Mouse (Mus musculus): ENCODE data around the gene Gm4301.
"Not testable (repeated sequence)": the region's sequence is repeated elsewhere in the genome, so short reads cannot be mapped to it uniquely, and the experiment has no call there.

The Gm4301 gene

GRCm38 (mm10) chr10:100335376-100335775 lies at the start of gene Gm4301:
TSS of gene Gm4301 (plus strand) at chr10:100335676.
- DNase-seq, result not testable (repeated sequence)

- no peak for DNase-seq
Measured at GRCm38 (mm10) chr10:100296105-100296504, 39.4 kb upstream of the Gm4301 start.

DNA sequence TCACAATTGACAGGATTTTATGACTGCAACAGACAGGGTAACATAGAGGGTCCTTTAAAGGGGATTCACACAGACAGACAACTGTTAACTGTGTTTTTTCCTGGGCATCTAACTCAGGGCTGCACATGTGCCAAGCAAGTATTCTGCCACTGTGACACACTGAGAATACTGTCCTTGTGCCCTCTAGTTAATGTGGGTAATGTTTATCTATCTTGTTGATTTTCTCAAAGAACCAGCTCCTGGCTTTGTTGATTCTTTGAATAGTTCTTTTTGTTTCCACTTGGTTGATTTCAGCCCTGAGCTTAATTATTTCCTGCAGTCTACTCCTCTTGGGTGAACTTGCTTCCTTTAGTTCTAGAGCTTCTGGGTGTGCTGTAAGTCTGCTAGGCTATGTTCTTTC lies 35.4 kb upstream of the Gm4301 start:
- not testable (repeated sequence) for DNase-seq

- not testable (repeated sequence) for DNase-seq
Measured at GRCm38 (mm10) chr10:100340536-100340935, 5.1 kb downstream of the Gm4301 start, which contains the start of gene Gm4302. TSS of gene Gm4302 (plus strand) at chr10:100340836.

GRCm38 (mm10) chr10:100345672-100346071 lies 10.2 kb downstream of the Gm4301 start, which contains the start of gene Gm4303:
TSS of gene Gm4303 (plus strand) at chr10:100345972.
- not testable (repeated sequence) for DNase-seq

- DNase-seq, result not testable (repeated sequence)
Measured at GRCm38 (mm10) chr10:100350793-100351192, 15.3 kb downstream of the Gm4301 start, which contains the start of gene Gm4305. TSS of gene Gm4305 (plus strand) at chr10:100351093.

DNA sequence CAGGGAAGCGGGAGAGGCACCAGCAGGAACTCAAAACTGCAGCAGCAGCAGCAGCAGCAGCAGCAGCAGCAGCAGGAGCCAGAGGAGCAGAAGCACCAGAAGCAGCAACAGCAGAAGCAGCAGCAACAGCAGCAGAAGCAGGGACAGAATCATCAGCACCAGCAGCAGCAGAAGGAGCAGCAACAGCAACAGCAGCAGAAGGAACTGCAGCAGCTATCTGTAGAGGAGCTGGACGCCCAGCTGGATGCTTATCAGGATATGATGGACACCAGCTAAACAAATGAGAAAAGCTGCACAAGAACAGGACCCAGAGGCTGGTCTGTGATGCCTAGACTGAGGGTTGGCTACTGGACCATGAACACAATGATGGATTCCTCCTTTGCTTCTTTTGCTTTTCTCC lies 21.4 kb downstream of the Gm4301 start:
- peak; percentile 7 for DNase-seq

- DNase-seq, result not testable (repeated sequence)
Measured at GRCm38 (mm10) chr10:100361038-100361437, 25.6 kb downstream of the Gm4301 start, which contains the start of gene Gm4307. TSS of gene Gm4307 (plus strand) at chr10:100361338.

DNA sequence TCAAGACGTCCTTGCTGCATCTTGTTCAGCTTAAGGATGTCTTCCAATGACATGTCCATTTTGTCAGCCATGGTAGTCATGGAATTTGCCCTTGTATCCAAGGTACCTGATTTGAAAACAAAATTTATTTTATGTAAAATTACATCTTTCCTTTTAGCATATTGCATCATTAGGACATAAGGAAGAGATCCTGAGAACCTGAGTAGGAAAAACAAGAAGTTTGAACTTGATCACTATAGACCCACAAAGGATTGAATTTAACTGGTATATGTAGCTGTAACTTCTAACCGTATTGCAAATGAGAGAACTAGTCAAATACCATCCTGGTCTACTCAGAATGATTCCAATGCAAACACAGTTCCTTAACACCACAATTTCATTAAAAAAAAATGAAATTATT lies 47.0 kb downstream of the Gm4301 start, which contains the start of gene Gm4312:
Gm4312 (minus strand) TSS at position 101 of the 400 bp plus-strand sequence.
- not testable (repeated sequence) for DNase-seq

Data from thymus, postnatal 4 days (tissue).